Mouse (Mus musculus): ENCODE measurements around the gene Fam198b.

DNA sequence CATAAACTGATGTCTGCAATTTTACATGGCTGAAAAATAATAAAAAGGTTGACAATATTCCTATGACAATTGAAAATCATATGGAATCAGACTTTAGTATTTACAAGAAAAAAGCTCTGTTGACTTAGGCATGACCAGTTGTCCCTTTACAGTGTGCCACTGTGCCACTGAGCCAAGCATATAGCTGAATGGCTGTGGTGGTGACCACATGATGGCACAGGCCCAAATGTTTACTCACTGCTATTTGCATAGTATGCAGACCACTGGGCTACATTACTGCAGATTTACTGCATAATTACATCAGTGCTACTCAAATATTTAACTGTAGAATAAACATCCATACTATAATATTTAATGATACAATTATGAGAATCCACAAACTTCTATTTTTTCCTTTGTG, 21.1 kb downstream of the Fam198b start:
- no peak for TF ChIP-seq CTCF (IDR thresholded peaks at IDR 0.05)
- TF ChIP-seq EP300 (IDR thresholded peaks at IDR 0.05): no peak
